Mouse (Mus musculus) left cerebral cortex, adult 2 months (tissue): ENCODE data around the gene Amfr. TPM values are rescaled to one million over a fixed set of nuclear protein-coding genes. Genes with fewer than 3 reads are reported as not detected.

Experiments
- DNase-seq, 2 experiments: peaks; one replicate each; pipeline ENCODE4 v3.0.0; 2021 to 2022; ENCODE audit warnings: low spot score in 2 of 2, mixed read lengths in 1 of 2; ENCODE audit errors: extremely low spot score in 1 of 2
- H3K27ac ChIP-seq: fragments of 200-600 bp; 2 replicates; pipeline ENCODE4 v1.8.1; 2022
- H3K4me3 ChIP-seq: fragments of 200-600 bp; 2 replicates; pipeline ENCODE4 v1.8.1; 2022
- CTCF ChIP-seq: fragments of 200-600 bp; IDR thresholded peaks from 2 replicates; pipeline ENCODE4 v1.8.1; 2022; ENCODE audit warnings: antibody characterized with exemption, mild to moderate bottlenecking, moderate library complexity
- intact Hi-C: fragments of 180-260 bp; cut with DNase I; formaldehyde crosslinking; loops from one replicate; pipeline ENCODE4 v1.15.1; 2025
- total RNA-seq, 2 experiments: library from RNA; stranded (reverse); gene quantifications; 2 replicates each; pipeline ENCODE4 v1.2.3; 2021

The Amfr gene
- total RNA-seq, 2 experiments from 2014 or later, result 114 to 118 TPM

- TF ChIP-seq CTCF, result peak; percentile 36
- intact Hi-C loops, result no loop called here
- Histone ChIP-seq H3K27ac (no peak overlapping the region; the same call in 1 of the 2 replicates), H3K4me3 (no peak overlapping the region)
- DNase-seq, result no peak
Measured at GRCm38 (mm10) chr8:93952511-93952910, 60.1 kb downstream of the Amfr start.

GRCm38 (mm10) chr8:93950133-93950532 is 62.5 kb downstream of the Amfr start:
- intact Hi-C loops, result no loop called here
- Histone ChIP-seq H3K4me3 (no peak overlapping the region), H3K27ac (no peak overlapping the region)
- DNase-seq, result no peak
- TF ChIP-seq CTCF, result no peak

- no peak for DNase-seq
- no peak for TF ChIP-seq CTCF
- intact Hi-C loops, result no loop called here
- Histone ChIP-seq H3K27ac (no peak overlapping the region), H3K4me3 (no peak overlapping the region)
Measured at GRCm38 (mm10) chr8:93946397-93946796, 66.2 kb downstream of the Amfr start.

- H3K27ac ChIP-seq, result no peak overlapping the region; the same call in 1 of the 2 replicates
- intact Hi-C loops, result no loop called here
- no peak overlapping the region for H3K4me3 ChIP-seq
- DNase-seq, result no peak
- no peak for TF ChIP-seq CTCF
Measured at GRCm38 (mm10) chr8:93945781-93946180, 66.9 kb downstream of the Amfr start.

GRCm38 (mm10) chr8:93941636-93942054 is 71.0 kb downstream of the Amfr start:
- Histone ChIP-seq H3K4me3 (no peak overlapping the region), H3K27ac (peak overlapping the region; percentile 22)
- peak; percentile 33 for TF ChIP-seq CTCF
- intact Hi-C loops, result no loop called here
- no peak for DNase-seq

GRCm38 (mm10) chr8:93940542-93941423 is 71.9 kb downstream of the Amfr start:
- intact Hi-C loops, result no loop called here
- Histone ChIP-seq H3K4me3 (no peak overlapping the region), H3K27ac (peak overlapping the region; percentile 22)
- TF ChIP-seq CTCF, result no peak
- DNase-seq, result no peak

- intact Hi-C loops, result no loop called here
- Histone ChIP-seq H3K4me3 (no peak overlapping the region), H3K27ac (no peak overlapping the region)
- no peak for TF ChIP-seq CTCF
- DNase-seq, result no peak
Measured at GRCm38 (mm10) chr8:93938193-93938592, 74.4 kb downstream of the Amfr start.

GRCm38 (mm10) chr8:93933288-93933687 is 79.4 kb downstream of the Amfr start:
- intact Hi-C loops, result loop anchor here (2.0 to 5.0 kb wide), 3 partner anchors 272 to 361 kb away; no protein-coding TSS in a partner anchor
- TF ChIP-seq CTCF, result no peak
- Histone ChIP-seq H3K4me3 (no peak overlapping the region), H3K27ac (peak overlapping the region; percentile 85; the same call in 1 of the 2 replicates)
- no peak for DNase-seq

GRCm38 (mm10) chr8:93932873-93933272 is 79.8 kb downstream of the Amfr start:
- H3K27ac ChIP-seq, result peak overlapping the region; percentile 85
- DNase-seq, result peak; percentile 83 to 86

GRCm38 (mm10) chr8:93931336-93931735 is 81.3 kb downstream of the Amfr start:
- intact Hi-C loops, result loop anchor here (2.0 to 5.0 kb wide), 3 partner anchors 121 to 359 kb away; no protein-coding TSS in a partner anchor
- no peak for DNase-seq
- no peak for TF ChIP-seq CTCF
- Histone ChIP-seq H3K27ac (peak overlapping the region; percentile 6), H3K4me3 (no peak overlapping the region)

More at GRCm38 (mm10) chr8:93932873-93933272, 79.8 kb downstream of the Amfr start:
- intact Hi-C loops, result loop anchor here (2.0 to 5.0 kb wide), 3 partner anchors 272 to 361 kb away; no protein-coding TSS in a partner anchor
- H3K4me3 ChIP-seq, result no peak overlapping the region
- peak; percentile 98 for TF ChIP-seq CTCF

GRCm38 (mm10) chr8:93929233-93929632 is 83.4 kb downstream of the Amfr start:
- no peak for DNase-seq
- TF ChIP-seq CTCF, result no peak
- Histone ChIP-seq H3K27ac (peak overlapping the region; percentile 58), H3K4me3 (no peak overlapping the region)
- intact Hi-C loops, result no loop called here

GRCm38 (mm10) chr8:93925513-93925912 is 87.1 kb downstream of the Amfr start:
- Histone ChIP-seq H3K4me3 (no peak overlapping the region), H3K27ac (peak overlapping the region; percentile 81)
- DNase-seq, result no peak
- no peak for TF ChIP-seq CTCF
- intact Hi-C loops, result no loop called here
